Mouse (Mus musculus): ENCODE data around the gene Xiap.

DNA sequence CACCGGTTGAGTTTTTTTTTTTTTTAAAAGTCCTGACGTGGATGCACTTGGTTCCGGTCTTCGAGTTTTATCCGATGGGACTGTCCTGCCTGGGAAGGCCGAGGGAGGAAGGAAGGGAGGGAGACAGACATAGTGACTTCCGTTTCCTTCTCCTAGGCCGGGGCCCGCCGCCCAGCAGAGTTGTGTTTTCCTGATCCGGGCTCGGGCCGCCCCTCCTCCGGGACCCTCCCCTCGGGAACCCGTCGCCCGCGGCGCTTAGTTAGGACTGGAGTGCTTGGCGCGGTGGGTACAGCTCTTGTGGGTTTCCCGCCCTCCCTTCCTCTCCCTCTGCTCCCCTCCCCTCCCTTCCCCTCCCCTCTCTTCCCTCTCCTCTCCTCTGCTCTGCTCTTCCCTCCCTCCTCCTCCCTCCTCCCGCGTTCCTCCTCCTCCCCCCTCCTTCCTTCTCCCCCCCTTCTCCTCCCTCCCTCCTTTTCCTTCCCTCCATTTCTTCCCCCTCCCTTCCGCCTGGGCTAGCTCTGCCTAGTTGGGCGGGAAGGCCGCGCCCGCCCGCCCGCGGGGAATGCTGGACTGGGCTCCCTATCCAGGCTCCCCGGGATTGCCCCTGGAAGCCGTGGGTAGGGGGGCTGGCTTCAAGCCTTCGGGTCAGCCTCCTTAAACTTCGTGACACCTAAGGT, 8.9 kb downstream of the Xiap start:
- TF ChIP-seq CTCF (IDR thresholded peaks at IDR 0.05): no peak
- peak; percentile 71 for TF ChIP-seq EP300 (IDR thresholded peaks at IDR 0.05)

All from lung, postnatal 0 days (tissue).